Mouse (Mus musculus): ENCODE data around the gene Swi5. TPM values are rescaled to one million over a fixed set of nuclear protein-coding genes. Genes with fewer than 3 reads are reported as not detected.

Gene Swi5
- polyA plus RNA-seq, 1 experiment = 253 TPM

GRCm38 (mm10) chr2:32317791-32318417 is 30.0 kb upstream of the Swi5 start:
- peak; percentile 51 for TF ChIP-seq POLR2A (IDR thresholded peaks at IDR 0.05; ENCODE audit: insufficient read length, low read depth)
- no peak for TF ChIP-seq REST (IDR thresholded peaks at IDR 0.05; ENCODE audit: insufficient read depth, insufficient read length)
- H3ac ChIP-seq (ENCODE audit: control insufficient read depth, insufficient read length) = peak overlapping the region; percentile 3

GRCm38 (mm10) chr2:32316887-32317656 is 29.2 kb upstream of the Swi5 start:
- H3K36me3 ChIP-seq (ENCODE audit: control insufficient read depth, insufficient read depth) = no peaks in the 10 kb centered on the region
- H3K4me2 ChIP-seq (ENCODE audit: low read depth) = no peak overlapping the region
- no peak overlapping the region for H3ac ChIP-seq (ENCODE audit: control insufficient read depth, insufficient read length)
- no peaks in the 10 kb centered on the region for H3K27me3 ChIP-seq (ENCODE audit: control insufficient read depth, insufficient read depth, insufficient read length)
- no peak overlapping the region for H3K4me3 ChIP-seq
- no peaks in the 10 kb centered on the region for H3K79me2 ChIP-seq (ENCODE audit: control insufficient read depth, insufficient read depth)
- no peak for TF ChIP-seq SRF (IDR thresholded peaks at IDR 0.05; ENCODE audit: control insufficient read depth, insufficient read length, low read depth)
- no peak for TF ChIP-seq POLR2A (IDR thresholded peaks at IDR 0.05; ENCODE audit: insufficient read length, low read depth)
- no peak for TF ChIP-seq TCF3 (IDR thresholded peaks at IDR 0.05; ENCODE audit: insufficient read length, low read depth)
- no peak for TF ChIP-seq MYOG (IDR thresholded peaks at IDR 0.05; ENCODE audit: control insufficient read depth in 1 of 3, insufficient read depth in 1 of 3, insufficient read length in 2 of 3, low read depth in 2 of 3)
- no peak for TF ChIP-seq USF1 (IDR thresholded peaks at IDR 0.05; ENCODE audit: low read depth)
- TF ChIP-seq E2F4 (IDR thresholded peaks at IDR 0.05; ENCODE audit: insufficient read depth) = no peak
- no peak for TF ChIP-seq POLR2AphosphoS2 (IDR thresholded peaks at IDR 0.05; ENCODE audit: insufficient read length, low read depth)
- no peak for TF ChIP-seq CEBPB (IDR thresholded peaks at IDR 0.05; ENCODE audit: insufficient read depth, poor library complexity, severe bottlenecking)
- no peak for TF ChIP-seq REST (IDR thresholded peaks at IDR 0.05; ENCODE audit: insufficient read depth, insufficient read length)
- no peak for TF ChIP-seq MAX (IDR thresholded peaks at IDR 0.05; ENCODE audit: low read depth)
- TF ChIP-seq MYOD1 (IDR thresholded peaks at IDR 0.05; ENCODE audit: control insufficient read depth in 1 of 3, insufficient read length in 2 of 3, low read depth in 2 of 3) = no peak
- TF ChIP-seq TCF12 (IDR thresholded peaks at IDR 0.05; ENCODE audit: insufficient read depth, poor library complexity, severe bottlenecking) = no peak

More at GRCm38 (mm10) chr2:32317791-32318417, 30.0 kb upstream of the Swi5 start:
- Histone ChIP-seq H3K4me2 (ENCODE audit: low read depth) (peak overlapping the region; percentile 34), H3K27me3 (ENCODE audit: control insufficient read depth, insufficient read depth, insufficient read length) (no peaks in the 10 kb centered on the region), H3K4me3 (peak overlapping the region; percentile 6), H3K36me3 (ENCODE audit: control insufficient read depth, insufficient read depth) (no peaks in the 10 kb centered on the region), H3K79me2 (ENCODE audit: control insufficient read depth, insufficient read depth) (no peaks in the 10 kb centered on the region)

GRCm38 (mm10) chr2:32315751-32316150 is 27.9 kb upstream of the Swi5 start:
- Histone ChIP-seq H3K36me3 (ENCODE audit: control insufficient read depth, insufficient read depth) (no peaks in the 10 kb centered on the region), H3ac (ENCODE audit: control insufficient read depth, insufficient read length) (no peak overlapping the region), H3K27me3 (ENCODE audit: control insufficient read depth, insufficient read depth, insufficient read length) (no peaks in the 10 kb centered on the region), H3K4me3 (no peak overlapping the region), H3K79me2 (ENCODE audit: control insufficient read depth, insufficient read depth) (no peaks in the 10 kb centered on the region), H3K4me2 (ENCODE audit: low read depth) (peak overlapping the region; percentile 80)
- no peak for TF ChIP-seq POLR2AphosphoS2 (IDR thresholded peaks at IDR 0.05; ENCODE audit: insufficient read length, low read depth)
- TF ChIP-seq MYOD1 (IDR thresholded peaks at IDR 0.05; ENCODE audit: control insufficient read depth in 1 of 3, insufficient read length in 2 of 3, low read depth in 2 of 3) = peak in 1 of 3 experiments; percentile 53

- Histone ChIP-seq H3K4me2 (ENCODE audit: low read depth) (peak overlapping the region; percentile 80), H3K27me3 (ENCODE audit: control insufficient read depth, insufficient read depth, insufficient read length) (no peaks in the 10 kb centered on the region), H3K4me3 (no peak overlapping the region), H3K79me2 (ENCODE audit: control insufficient read depth, insufficient read depth) (no peaks in the 10 kb centered on the region), H3K36me3 (ENCODE audit: control insufficient read depth, insufficient read depth) (no peaks in the 10 kb centered on the region), H3ac (ENCODE audit: control insufficient read depth, insufficient read length) (no peak overlapping the region)
- TF ChIP-seq MYOD1 (IDR thresholded peaks at IDR 0.05; ENCODE audit: control insufficient read depth in 1 of 3, insufficient read length in 2 of 3, low read depth in 2 of 3) (no peak), MAX (IDR thresholded peaks at IDR 0.05; ENCODE audit: low read depth) (no peak), CEBPB (IDR thresholded peaks at IDR 0.05; ENCODE audit: insufficient read depth, poor library complexity, severe bottlenecking) (no peak), USF1 (IDR thresholded peaks at IDR 0.05; ENCODE audit: low read depth) (no peak), SRF (IDR thresholded peaks at IDR 0.05; ENCODE audit: control insufficient read depth, insufficient read length, low read depth) (no peak), POLR2AphosphoS2 (IDR thresholded peaks at IDR 0.05; ENCODE audit: insufficient read length, low read depth) (no peak), MYOG (IDR thresholded peaks at IDR 0.05; ENCODE audit: control insufficient read depth in 1 of 3, insufficient read depth in 1 of 3, insufficient read length in 2 of 3, low read depth in 2 of 3) (no peak), TCF3 (IDR thresholded peaks at IDR 0.05; ENCODE audit: insufficient read length, low read depth) (no peak), REST (IDR thresholded peaks at IDR 0.05; ENCODE audit: insufficient read depth, insufficient read length) (no peak), TCF12 (IDR thresholded peaks at IDR 0.05; ENCODE audit: insufficient read depth, poor library complexity, severe bottlenecking) (no peak), E2F4 (IDR thresholded peaks at IDR 0.05; ENCODE audit: insufficient read depth) (no peak), POLR2A (IDR thresholded peaks at IDR 0.05; ENCODE audit: insufficient read length, low read depth) (no peak)
These were observed 27.0 kb upstream of the Swi5 start for GRCm38 (mm10) chr2:32314831-32315230.

- TF ChIP-seq REST (IDR thresholded peaks at IDR 0.05; ENCODE audit: insufficient read depth, insufficient read length) (no peak), SRF (IDR thresholded peaks at IDR 0.05; ENCODE audit: control insufficient read depth, insufficient read length, low read depth) (no peak), MYOD1 (IDR thresholded peaks at IDR 0.05; ENCODE audit: control insufficient read depth in 1 of 3, insufficient read length in 2 of 3, low read depth in 2 of 3) (no peak), TCF3 (IDR thresholded peaks at IDR 0.05; ENCODE audit: insufficient read length, low read depth) (no peak), POLR2AphosphoS2 (IDR thresholded peaks at IDR 0.05; ENCODE audit: insufficient read length, low read depth) (no peak), MAX (IDR thresholded peaks at IDR 0.05; ENCODE audit: low read depth) (no peak), MYOG (IDR thresholded peaks at IDR 0.05; ENCODE audit: control insufficient read depth in 1 of 3, insufficient read depth in 1 of 3, insufficient read length in 2 of 3, low read depth in 2 of 3) (no peak), POLR2A (IDR thresholded peaks at IDR 0.05; ENCODE audit: insufficient read length, low read depth) (no peak), E2F4 (IDR thresholded peaks at IDR 0.05; ENCODE audit: insufficient read depth) (no peak), USF1 (IDR thresholded peaks at IDR 0.05; ENCODE audit: low read depth) (no peak), TCF12 (IDR thresholded peaks at IDR 0.05; ENCODE audit: insufficient read depth, poor library complexity, severe bottlenecking) (no peak), CEBPB (IDR thresholded peaks at IDR 0.05; ENCODE audit: insufficient read depth, poor library complexity, severe bottlenecking) (no peak)
- no peaks in the 10 kb centered on the region for H3K36me3 ChIP-seq (ENCODE audit: control insufficient read depth, insufficient read depth)
- peak overlapping the region; percentile 50 for H3K4me2 ChIP-seq (ENCODE audit: low read depth)
- no peaks in the 10 kb centered on the region for H3K79me2 ChIP-seq (ENCODE audit: control insufficient read depth, insufficient read depth)
- H3K27me3 ChIP-seq (ENCODE audit: control insufficient read depth, insufficient read depth, insufficient read length) = no peaks in the 10 kb centered on the region
- H3K4me3 ChIP-seq = no peak overlapping the region
- no peak overlapping the region for H3ac ChIP-seq (ENCODE audit: control insufficient read depth, insufficient read length)
These were observed 24.6 kb upstream of the Swi5 start for GRCm38 (mm10) chr2:32312318-32312964.
